Mouse (Mus musculus) lung, adult 2 months (tissue): ENCODE measurements around the gene Bpifb2.

ENCODE experiments used
- CTCF ChIP-seq: fragments of 200-500 bp; IDR thresholded peaks from 2 replicates; pipeline ENCODE4 v1.5.1; 2011; ENCODE audit warnings: mild to moderate bottlenecking, low read length, control low read depth; ENCODE audit not compliant: insufficient read depth
- POLR2A ChIP-seq: fragments of 200-500 bp; IDR thresholded peaks from 2 replicates; pipeline ENCODE4 v1.6.1; 2011; ENCODE audit warnings: low read depth, mild to moderate bottlenecking, control low read depth, low read length, borderline replicate concordance; ENCODE audit errors: extremely low read depth

DNA sequence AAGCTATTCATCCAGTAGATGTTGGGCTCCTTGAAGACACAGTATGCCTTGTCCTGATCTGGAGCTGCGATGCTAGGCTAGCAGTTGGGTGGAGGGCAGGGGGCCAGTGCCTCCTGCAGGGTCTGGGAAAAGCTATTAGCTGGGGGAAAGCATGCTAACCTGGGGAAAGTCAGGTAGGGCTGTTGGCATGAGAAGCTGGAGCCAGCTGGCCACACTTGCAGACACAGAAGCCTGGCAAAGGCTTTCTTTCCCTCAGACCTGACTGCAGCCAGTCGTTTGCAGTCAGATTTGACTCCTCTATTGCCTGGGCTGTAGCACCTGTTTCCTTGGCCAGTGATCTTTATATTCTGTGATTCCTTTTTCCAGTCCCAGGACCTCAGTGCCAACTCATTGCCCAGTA is 15.3 kb upstream of the Bpifb2 start:
- TF ChIP-seq CTCF: no peak
- TF ChIP-seq POLR2A: no peak
